Mouse (Mus musculus): ENCODE results near the gene Calhm6. TPM values are rescaled to one million over a fixed set of nuclear protein-coding genes. Genes with fewer than 3 reads are reported as not detected.

Gene Calhm6
- polyA plus RNA-seq, 1 experiment from 2014 or later = 1.8 TPM

DNA sequence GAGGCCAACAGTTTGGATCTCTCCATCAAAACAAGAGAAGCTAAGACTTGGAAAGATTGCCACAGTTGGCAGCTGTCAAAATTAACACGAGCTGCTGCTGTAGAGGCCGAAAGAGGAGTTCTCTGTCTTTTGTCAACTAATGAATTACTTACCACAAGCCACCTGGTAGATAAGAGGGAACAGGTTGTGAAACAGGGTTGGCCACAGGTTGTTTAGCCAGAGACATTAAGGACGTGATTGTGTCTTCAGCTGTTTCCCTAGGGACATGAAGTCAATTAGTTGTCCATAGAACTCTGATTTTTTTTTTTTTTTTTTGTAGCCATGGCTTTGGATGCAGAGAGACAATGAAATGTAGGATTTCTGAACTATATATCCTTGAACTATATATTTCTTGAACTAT lies 10.7 kb downstream of the Calhm6 start:
- Histone ChIP-seq H3K27me3 (ENCODE audit: control insufficient read depth, insufficient read depth, low read depth, low read length) (no peaks in the 10 kb centered on the region), H3K9me3 (replicated peaks; ENCODE audit: control insufficient read depth, low read length) (no peaks in the 10 kb centered on the region), H3K4me3 (ENCODE audit: low read depth, low read length) (no peak overlapping the region), H3K36me3 (ENCODE audit: control insufficient read depth, insufficient read depth) (no peaks in the 10 kb centered on the region), H3K4me2 (ENCODE audit: low read depth, low read length) (no peak overlapping the region), H3K4me1 (ENCODE audit: control insufficient read depth, low read depth, low read length) (no peaks in the 10 kb centered on the region), H3K9ac (ENCODE audit: low read depth, low read length) (no peak overlapping the region), H3K27ac (ENCODE audit: low read length) (no peak overlapping the region)
- no peak for ATAC-seq (ENCODE audit: low read depth)
- 50% methylated on average over 3 of the region's 3 CpGs for WGBS (ENCODE audit: insufficient replicate concordance)

DNA sequence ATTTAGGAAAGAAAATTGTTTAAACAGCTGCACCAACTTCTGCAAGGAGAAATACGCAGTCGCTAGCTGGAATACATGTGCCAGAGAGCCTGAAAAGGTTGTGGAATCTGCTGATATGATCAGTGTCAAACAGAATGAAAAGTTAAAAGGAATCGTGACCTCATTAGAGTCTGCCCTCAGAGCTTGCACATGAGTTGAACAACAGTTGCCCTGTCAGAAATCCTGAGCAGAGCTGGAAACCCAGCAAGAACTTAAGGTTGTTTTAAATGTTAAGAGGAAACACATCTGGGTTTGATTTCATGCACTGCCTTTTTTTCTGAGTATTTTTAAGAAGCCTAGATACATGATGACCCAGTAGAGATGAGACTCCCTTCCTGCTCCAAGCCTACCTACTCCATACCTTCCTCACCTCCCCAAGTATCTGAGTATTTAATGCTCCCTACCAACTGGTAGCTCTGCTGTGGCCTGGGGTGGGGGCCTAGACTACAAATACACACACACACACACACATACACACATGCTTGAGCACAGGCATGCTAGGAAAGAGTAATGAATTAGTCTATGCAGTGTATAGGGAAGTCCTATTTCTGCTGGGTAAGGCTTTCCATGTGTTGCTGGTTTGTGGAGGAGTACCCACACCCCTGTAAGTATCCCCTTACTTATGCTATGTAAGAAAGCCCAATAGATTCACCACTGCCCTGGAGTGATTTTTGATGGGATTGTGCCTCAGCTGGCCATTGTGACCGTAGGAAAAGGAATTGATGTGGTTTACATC lies 15.6 kb downstream of the Calhm6 start:
- no peaks in the 10 kb centered on the region for H3K27me3 ChIP-seq (ENCODE audit: control insufficient read depth, insufficient read depth, low read depth, low read length)
- no peak for ATAC-seq (ENCODE audit: low read depth)
- H3K4me3 ChIP-seq (ENCODE audit: low read depth, low read length) = no peak overlapping the region
- no peaks in the 10 kb centered on the region for H3K4me1 ChIP-seq (ENCODE audit: control insufficient read depth, low read depth, low read length)
- H3K27ac ChIP-seq (ENCODE audit: low read length) = no peak overlapping the region
- H3K9me3 ChIP-seq (replicated peaks; ENCODE audit: control insufficient read depth, low read length) = no peaks in the 10 kb centered on the region
- WGBS (ENCODE audit: insufficient replicate concordance) = 66% methylated on average over 4 of the region's 4 CpGs
- no peak overlapping the region for H3K9ac ChIP-seq (ENCODE audit: low read depth, low read length)
- no peaks in the 10 kb centered on the region for H3K36me3 ChIP-seq (ENCODE audit: control insufficient read depth, insufficient read depth)
- no peak overlapping the region for H3K4me2 ChIP-seq (ENCODE audit: low read depth, low read length)

DNA sequence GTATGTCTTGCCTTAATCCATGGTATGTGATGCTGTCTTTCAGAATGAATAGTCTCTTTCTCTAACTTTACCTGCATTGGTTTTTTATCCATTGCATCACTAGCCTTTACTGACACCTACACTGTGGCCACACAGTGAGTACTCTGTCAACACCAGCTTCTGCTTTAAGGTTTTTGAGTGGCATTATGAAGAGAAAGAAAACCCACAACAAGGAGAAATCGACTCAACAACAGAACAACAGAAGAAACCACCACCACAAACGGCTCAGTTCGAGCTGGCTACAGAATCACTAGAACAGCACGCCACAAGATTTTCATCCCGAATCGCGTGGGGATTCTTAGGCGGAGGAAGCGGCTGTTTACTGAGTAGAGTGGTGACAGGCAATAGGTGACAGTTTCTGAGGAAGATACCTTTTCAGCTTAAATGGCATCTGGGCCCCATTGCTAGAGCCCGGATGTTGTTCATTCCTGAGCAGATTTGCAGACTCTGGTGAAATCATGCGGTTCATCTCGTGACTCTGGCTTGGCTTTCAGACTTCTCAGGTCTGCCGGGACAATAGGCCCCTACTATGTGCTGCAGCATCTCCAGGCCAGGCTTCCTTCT lies 16.8 kb downstream of the Calhm6 start:
- Histone ChIP-seq H3K9me3 (replicated peaks; ENCODE audit: control insufficient read depth, low read length) (no peaks in the 10 kb centered on the region), H3K9ac (ENCODE audit: low read depth, low read length) (no peak overlapping the region), H3K4me3 (ENCODE audit: low read depth, low read length) (no peak overlapping the region), H3K4me1 (ENCODE audit: control insufficient read depth, low read depth, low read length) (no peaks in the 10 kb centered on the region), H3K36me3 (ENCODE audit: control insufficient read depth, insufficient read depth) (no peaks in the 10 kb centered on the region), H3K27me3 (ENCODE audit: control insufficient read depth, insufficient read depth, low read depth, low read length) (no peaks in the 10 kb centered on the region), H3K4me2 (ENCODE audit: low read depth, low read length) (no peak overlapping the region), H3K27ac (ENCODE audit: low read length) (no peak overlapping the region)
- no peak for ATAC-seq (ENCODE audit: low read depth)
- WGBS (ENCODE audit: insufficient replicate concordance) = 60% methylated on average over 13 of the region's 13 CpGs

DNA sequence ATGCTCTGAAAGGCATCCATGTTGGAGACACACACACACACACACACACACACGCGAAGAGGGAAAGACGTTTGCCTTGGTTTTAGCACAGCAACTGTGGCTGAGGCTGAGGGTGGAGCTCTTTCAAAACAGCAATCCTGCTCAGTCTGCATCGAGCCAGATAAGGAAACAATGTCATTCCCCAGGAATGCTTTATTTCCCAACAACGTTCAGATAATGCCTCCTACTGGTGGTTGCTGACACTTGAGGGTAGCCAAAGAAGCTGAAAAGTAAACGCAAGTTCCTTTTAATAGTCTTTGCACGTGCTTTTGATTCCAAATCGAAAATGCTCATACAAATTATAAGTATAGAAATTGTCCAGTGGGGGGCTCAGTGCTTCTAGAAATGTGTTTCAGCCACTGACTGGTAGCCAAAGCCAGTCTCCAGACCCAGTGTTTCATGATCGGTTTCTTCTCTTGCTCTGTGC lies 31.3 kb downstream of the Calhm6 start, which contains the start of gene Calhm5:
TSS of gene Calhm5 (minus strand) at position 102 of the 466 bp plus-strand sequence.
- no peak for ATAC-seq (ENCODE audit: low read depth)
- no peaks in the 10 kb centered on the region for H3K9me3 ChIP-seq (replicated peaks; ENCODE audit: control insufficient read depth, low read length)
- WGBS (ENCODE audit: insufficient replicate concordance) = 11% methylated on average over 9 of the region's 9 CpGs
- peak within 1 kb of the TSS; percentile 22 for H3K4me2 ChIP-seq (ENCODE audit: low read depth, low read length)
- no peaks in the 10 kb centered on the region for H3K4me1 ChIP-seq (ENCODE audit: control insufficient read depth, low read depth, low read length)
- no peak within 1 kb of the TSS for H3K9ac ChIP-seq (ENCODE audit: low read depth, low read length)
- peak within 1 kb of the TSS; percentile 12; the same call in 1 of the 2 replicates for H3K4me3 ChIP-seq (ENCODE audit: low read depth, low read length)
- H3K27ac ChIP-seq (ENCODE audit: low read length) = no peak within 1 kb of the TSS
- H3K36me3 ChIP-seq (ENCODE audit: control insufficient read depth, insufficient read depth) = no peaks in the 10 kb centered on the region
- no peaks in the 10 kb centered on the region for H3K27me3 ChIP-seq (ENCODE audit: control insufficient read depth, insufficient read depth, low read depth, low read length)

DNA sequence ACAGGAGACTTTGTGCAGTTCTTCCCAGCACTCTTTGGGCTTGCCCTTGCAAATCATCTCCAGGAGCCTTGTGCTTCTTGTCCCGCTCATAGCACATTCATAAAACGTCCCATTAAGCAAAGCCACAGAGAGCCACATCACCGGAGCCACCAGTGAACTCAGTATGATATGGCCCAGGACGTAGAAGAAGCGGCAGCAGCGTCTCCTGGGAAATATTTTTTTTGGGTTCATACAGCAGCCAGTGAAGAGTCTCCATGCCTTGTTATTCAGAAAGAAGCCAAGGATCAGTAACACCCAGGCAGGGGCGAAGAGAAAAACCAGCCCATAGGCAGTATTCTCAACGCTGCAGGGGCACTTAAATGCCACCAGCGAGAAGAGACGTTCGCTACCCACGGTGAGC lies 31.8 kb downstream of the Calhm6 start:
- no peak overlapping the region for H3K9ac ChIP-seq (ENCODE audit: low read depth, low read length)
- H3K4me2 ChIP-seq (ENCODE audit: low read depth, low read length) = peak overlapping the region; percentile 22
- H3K27me3 ChIP-seq (ENCODE audit: control insufficient read depth, insufficient read depth, low read depth, low read length) = no peaks in the 10 kb centered on the region
- no peak for ATAC-seq (ENCODE audit: low read depth)
- no peaks in the 10 kb centered on the region for H3K9me3 ChIP-seq (replicated peaks; ENCODE audit: control insufficient read depth, low read length)
- H3K36me3 ChIP-seq (ENCODE audit: control insufficient read depth, insufficient read depth) = no peaks in the 10 kb centered on the region
- WGBS (ENCODE audit: insufficient replicate concordance) = 44% methylated on average over 12 of the region's 12 CpGs
- no peaks in the 10 kb centered on the region for H3K4me1 ChIP-seq (ENCODE audit: control insufficient read depth, low read depth, low read length)
- H3K27ac ChIP-seq (ENCODE audit: low read length) = no peak overlapping the region
- no peak overlapping the region for H3K4me3 ChIP-seq (ENCODE audit: low read depth, low read length)

DNA sequence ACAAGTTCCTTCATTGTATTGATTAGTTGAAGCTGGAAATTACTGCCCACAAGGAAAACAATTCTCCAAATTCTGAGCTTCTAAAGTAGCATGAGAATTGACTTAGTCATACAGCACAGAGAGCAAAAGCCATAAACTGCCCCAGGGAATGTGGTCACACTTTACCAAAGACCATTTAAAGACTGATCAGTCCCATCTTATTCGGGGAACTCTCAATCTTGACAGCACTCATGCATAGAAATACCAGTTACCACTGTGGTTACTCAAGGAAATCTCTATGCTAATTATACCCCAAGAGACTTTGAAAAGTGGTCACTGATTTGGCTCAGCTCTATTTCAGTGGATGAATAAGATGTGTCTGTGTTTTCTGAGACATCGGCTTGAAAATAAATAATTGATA lies 32.6 kb downstream of the Calhm6 start:
- 57% methylated on average over 2 of the region's 2 CpGs for WGBS (ENCODE audit: insufficient replicate concordance)
- Histone ChIP-seq H3K27ac (ENCODE audit: low read length) (no peak overlapping the region), H3K4me1 (ENCODE audit: control insufficient read depth, low read depth, low read length) (no peaks in the 10 kb centered on the region), H3K27me3 (ENCODE audit: control insufficient read depth, insufficient read depth, low read depth, low read length) (no peaks in the 10 kb centered on the region), H3K4me2 (ENCODE audit: low read depth, low read length) (no peak overlapping the region), H3K9me3 (replicated peaks; ENCODE audit: control insufficient read depth, low read length) (no peaks in the 10 kb centered on the region), H3K36me3 (ENCODE audit: control insufficient read depth, insufficient read depth) (no peaks in the 10 kb centered on the region), H3K4me3 (ENCODE audit: low read depth, low read length) (no peak overlapping the region), H3K9ac (ENCODE audit: low read depth, low read length) (no peak overlapping the region)
- no peak for ATAC-seq (ENCODE audit: low read depth)

DNA sequence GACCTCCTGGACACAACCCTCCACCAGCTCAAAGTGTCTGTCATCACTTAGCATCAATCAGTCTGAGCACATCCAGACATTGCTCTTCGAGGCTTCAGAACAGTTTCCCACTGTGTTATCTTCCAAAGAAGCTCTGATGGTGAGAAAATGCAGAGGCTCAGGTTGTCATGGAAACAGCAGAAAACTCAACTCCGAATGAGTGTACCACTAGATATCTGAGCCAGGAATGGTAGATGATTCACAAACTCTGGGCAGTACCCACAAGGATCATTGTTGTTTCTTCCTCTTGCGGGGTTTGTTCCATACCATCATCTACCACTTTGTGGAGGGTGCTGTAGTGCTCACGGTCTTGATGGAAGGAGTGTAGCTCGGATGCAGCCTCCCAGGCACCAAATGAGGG lies 35.9 kb downstream of the Calhm6 start:
- ATAC-seq (ENCODE audit: low read depth) = no peak
- no peak overlapping the region for H3K4me3 ChIP-seq (ENCODE audit: low read depth, low read length)
- no peaks in the 10 kb centered on the region for H3K36me3 ChIP-seq (ENCODE audit: control insufficient read depth, insufficient read depth)
- H3K9ac ChIP-seq (ENCODE audit: low read depth, low read length) = no peak overlapping the region
- 45% methylated on average over 5 of the region's 5 CpGs for WGBS (ENCODE audit: insufficient replicate concordance)
- H3K4me1 ChIP-seq (ENCODE audit: control insufficient read depth, low read depth, low read length) = no peaks in the 10 kb centered on the region
- no peak overlapping the region for H3K27ac ChIP-seq (ENCODE audit: low read length)
- no peaks in the 10 kb centered on the region for H3K27me3 ChIP-seq (ENCODE audit: control insufficient read depth, insufficient read depth, low read depth, low read length)
- H3K4me2 ChIP-seq (ENCODE audit: low read depth, low read length) = no peak overlapping the region
- H3K9me3 ChIP-seq (replicated peaks; ENCODE audit: control insufficient read depth, low read length) = no peaks in the 10 kb centered on the region

DNA sequence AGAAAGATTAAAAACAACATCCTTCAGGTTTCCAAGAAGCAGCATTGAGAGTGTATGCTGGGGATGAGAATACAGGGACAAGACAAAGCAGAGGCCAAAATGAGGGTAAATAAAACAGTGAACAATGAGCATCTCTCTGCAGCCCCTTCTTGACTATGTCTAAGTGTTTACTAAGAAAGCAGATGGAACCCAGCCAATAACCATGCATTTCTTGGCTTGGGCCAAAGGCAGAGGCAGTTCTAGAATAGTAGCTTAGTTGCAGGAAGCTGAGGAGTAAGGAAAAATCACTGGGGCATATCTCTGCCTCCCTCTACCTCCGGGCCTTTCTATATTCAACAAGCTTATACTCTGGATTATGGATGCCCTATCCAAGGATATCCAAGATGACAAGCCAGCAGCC lies 37.3 kb downstream of the Calhm6 start:
- Histone ChIP-seq H3K27ac (ENCODE audit: low read length) (no peak overlapping the region), H3K27me3 (ENCODE audit: control insufficient read depth, insufficient read depth, low read depth, low read length) (no peaks in the 10 kb centered on the region), H3K9ac (ENCODE audit: low read depth, low read length) (no peak overlapping the region), H3K4me2 (ENCODE audit: low read depth, low read length) (no peak overlapping the region), H3K4me3 (ENCODE audit: low read depth, low read length) (no peak overlapping the region), H3K4me1 (ENCODE audit: control insufficient read depth, low read depth, low read length) (no peaks in the 10 kb centered on the region), H3K36me3 (ENCODE audit: control insufficient read depth, insufficient read depth) (no peaks in the 10 kb centered on the region), H3K9me3 (replicated peaks; ENCODE audit: control insufficient read depth, low read length) (no peaks in the 10 kb centered on the region)
- no peak for ATAC-seq (ENCODE audit: low read depth)
- 43% methylated on average over 1 of the region's 1 CpGs for WGBS (ENCODE audit: insufficient replicate concordance)

DNA sequence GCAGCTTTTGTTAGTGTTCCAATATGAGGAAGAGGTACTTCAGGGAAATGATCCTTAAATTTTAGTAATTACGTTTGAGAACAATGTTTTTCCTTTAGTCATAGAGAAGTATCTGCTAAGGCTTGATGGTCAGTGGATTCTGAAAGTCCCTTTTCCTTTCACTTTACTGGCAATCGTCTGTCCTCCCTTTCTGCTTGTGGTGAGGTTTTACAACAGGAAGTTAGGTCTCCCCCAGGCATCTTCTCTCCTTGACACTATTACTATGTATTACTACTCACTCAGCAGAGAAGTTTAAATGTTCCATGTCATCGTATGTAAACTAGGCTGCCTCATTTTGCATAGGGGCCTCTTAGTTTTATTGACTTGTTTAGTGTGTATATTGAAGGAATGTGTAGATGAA lies 38.3 kb downstream of the Calhm6 start:
- no peaks in the 10 kb centered on the region for H3K4me1 ChIP-seq (ENCODE audit: control insufficient read depth, low read depth, low read length)
- no peaks in the 10 kb centered on the region for H3K9me3 ChIP-seq (replicated peaks; ENCODE audit: control insufficient read depth, low read length)
- H3K4me3 ChIP-seq (ENCODE audit: low read depth, low read length) = no peak overlapping the region
- no peaks in the 10 kb centered on the region for H3K27me3 ChIP-seq (ENCODE audit: control insufficient read depth, insufficient read depth, low read depth, low read length)
- no peak overlapping the region for H3K9ac ChIP-seq (ENCODE audit: low read depth, low read length)
- whole genome bisulfite sequencing (ENCODE audit: insufficient replicate concordance) = 25% methylated on average over 3 of the region's 3 CpGs
- no peak overlapping the region for H3K27ac ChIP-seq (ENCODE audit: low read length)
- H3K4me2 ChIP-seq (ENCODE audit: low read depth, low read length) = no peak overlapping the region
- H3K36me3 ChIP-seq (ENCODE audit: control insufficient read depth, insufficient read depth) = no peaks in the 10 kb centered on the region
- no peak for ATAC-seq (ENCODE audit: low read depth)

Measured in liver, embryonic 16.5 days (tissue).